8 mouse cellular contexts compared by ENCODE assay signal in genomic region chr11:78697753-78698171, GRCm38 (mm10). TPM values are rescaled to one million over a fixed set of nuclear protein-coding genes. Genes with fewer than 3 reads are reported as not detected.
DNase-seq lines count a peak whose midpoint lies in the region; ATAC-seq and TF ChIP-seq lines count a peak whose summit lies in the region.

No protein-coding gene starts in this region.

- H3ac ChIP-seq in myocyte (ENCODE audit: control insufficient read depth, insufficient read length) = peak overlapping the region; percentile 3

- peak; percentile 80 for ATAC-seq in heart, embryonic 11.5 days (replicated peaks; ENCODE audit: insufficient number of reproducible peaks, low FRiP score, low TSS enrichment)
- peak; percentile 94 for ATAC-seq in kidney, embryonic 16.5 days (ENCODE audit: low FRiP score, low TSS enrichment)

- H3K27me3 ChIP-seq in erythroblast, embryonic 14.5 days (ENCODE audit: control insufficient read depth) = peaks cover 11% of the 10 kb centered on the region
- no peaks in the 10 kb centered on the region for H3K27me3 ChIP-seq in heart, embryonic 11.5 days (ENCODE audit: control insufficient read depth, insufficient read depth, low read length)
- H3K27me3 ChIP-seq in kidney, embryonic 16.5 days (ENCODE audit: insufficient read depth, low read length) = no peaks in the 10 kb centered on the region
- no peaks in the 10 kb centered on the region for H3K27me3 ChIP-seq in liver, adult 2 months (ENCODE audit: control insufficient read depth, insufficient read depth, low read length)
- no peaks in the 10 kb centered on the region for H3K27me3 ChIP-seq in myocyte (ENCODE audit: control insufficient read depth, insufficient read depth, insufficient read length)
- no peaks in the 10 kb centered on the region for H3K27me3 ChIP-seq in splenic B cell, adult 2 months (ENCODE audit: control insufficient read depth, insufficient read depth, low read length, poor library complexity, severe bottlenecking)

- H3K36me3 ChIP-seq in erythroblast, embryonic 14.5 days (ENCODE audit: control insufficient read depth) = peaks cover 3% of the 10 kb centered on the region; the same call in 1 of the 2 replicates
- H3K36me3 ChIP-seq in heart, embryonic 11.5 days (ENCODE audit: control insufficient read depth, insufficient read depth, low read length) = no peaks in the 10 kb centered on the region
- no peaks in the 10 kb centered on the region for H3K36me3 ChIP-seq in kidney, embryonic 16.5 days (ENCODE audit: insufficient read depth, low read length)
- H3K36me3 ChIP-seq in liver, adult 2 months (ENCODE audit: control insufficient read depth, insufficient read depth, low read length) = no peaks in the 10 kb centered on the region
- no peaks in the 10 kb centered on the region for H3K36me3 ChIP-seq in myocyte (ENCODE audit: control insufficient read depth, insufficient read depth)
- H3K36me3 ChIP-seq in splenic B cell, adult 2 months (ENCODE audit: control insufficient read depth, insufficient read depth, low read length, poor library complexity, severe bottlenecking) = no peaks in the 10 kb centered on the region

- peak overlapping the region; percentile 57; the same call in 1 of the 2 replicates for H3K27ac ChIP-seq in heart, embryonic 11.5 days (ENCODE audit: low read depth, low read length)
- H3K27ac ChIP-seq in kidney, embryonic 16.5 days (ENCODE audit: low read length) = peak overlapping the region; percentile 82
- no peak overlapping the region for H3K27ac ChIP-seq in liver, adult 2 months (replicated peaks; ENCODE audit: insufficient read depth, low read depth, low read length)

- H3K9me3 ChIP-seq in erythroblast, embryonic 14.5 days (ENCODE audit: control insufficient read depth, low read length) = no peaks in the 10 kb centered on the region
- H3K9me3 ChIP-seq in heart, embryonic 11.5 days (replicated peaks; ENCODE audit: control insufficient read depth, low read length) = no peaks in the 10 kb centered on the region
- no peaks in the 10 kb centered on the region for H3K9me3 ChIP-seq in kidney, embryonic 16.5 days (ENCODE audit: low read length)

- peak overlapping the region; percentile 62 for H3K9ac ChIP-seq in heart, embryonic 11.5 days (ENCODE audit: low read depth, low read length)
- peak overlapping the region; percentile 63 for H3K9ac ChIP-seq in kidney, embryonic 16.5 days (replicated peaks; ENCODE audit: low read length)
- no peak overlapping the region for H3K9ac ChIP-seq in liver, adult 2 months (ENCODE audit: low read depth, low read length)

- H3K79me2 ChIP-seq in liver, adult 2 months (ENCODE audit: control insufficient read depth, insufficient read depth, low read length) = peaks cover 10% of the 10 kb centered on the region
- peaks cover 20% of the 10 kb centered on the region for H3K79me2 ChIP-seq in myocyte (ENCODE audit: control insufficient read depth, insufficient read depth)

- WGBS in heart, embryonic 11.5 days (ENCODE audit: insufficient replicate concordance) = under 1% methylated on average over 12 of the region's 12 CpGs
- 0% methylated on average over 12 of the region's 12 CpGs for WGBS in kidney, embryonic 16.5 days
- WGBS in liver, adult 2 months = under 1% methylated on average over 12 of the region's 12 CpGs

- peaks cover 23% of the 10 kb centered on the region for H3K4me1 ChIP-seq in erythroblast, embryonic 14.5 days (ENCODE audit: control insufficient read depth)
- H3K4me1 ChIP-seq in heart, embryonic 11.5 days (ENCODE audit: control insufficient read depth, insufficient read depth, low read length) = peaks cover 19% of the 10 kb centered on the region
- H3K4me1 ChIP-seq in kidney, embryonic 16.5 days (ENCODE audit: insufficient read depth, low read length) = peaks cover 28% of the 10 kb centered on the region
- H3K4me1 ChIP-seq in liver, adult 2 months (ENCODE audit: control insufficient read depth, insufficient read depth, low read length) = peaks cover 8% of the 10 kb centered on the region; the same call in 1 of the 2 replicates

- DNase-seq in B cell, adult 2 months = peak; percentile 95 to 97
- peak; percentile 98 for DNase-seq in brain, embryonic 14.5 days (ENCODE audit: low read depth)
- peak; percentile 97 for DNase-seq in liver, adult 2 months (ENCODE audit: extremely low read depth, low read depth, low spot score)
- DNase-seq in splenic B cell, adult 2 months (ENCODE audit: low read depth, low spot score) = peak; percentile 95

- peak overlapping the region; percentile 78 for H3K4me3 ChIP-seq in erythroblast, embryonic 14.5 days (replicated peaks)
- peak overlapping the region; percentile 86 for H3K4me3 ChIP-seq in heart, embryonic 11.5 days (ENCODE audit: low read depth, low read length)
- H3K4me3 ChIP-seq in kidney, embryonic 16.5 days (ENCODE audit: low read length) = peak overlapping the region; percentile 88
- H3K4me3 ChIP-seq in liver, adult 2 months (ENCODE audit: insufficient read depth, low read depth, low read length) = peak overlapping the region; percentile 49
- peak overlapping the region; percentile 58 for H3K4me3 ChIP-seq in myocyte

- no peak for TF ChIP-seq CTCF in brain, embryonic 14.5 days (IDR thresholded peaks at IDR 0.05; ENCODE audit: borderline replicate concordance, extremely low read depth, insufficient read depth, insufficient read length)
- TF ChIP-seq CTCF in liver, adult 2 months (IDR thresholded peaks at IDR 0.05; ENCODE audit: low read depth, low read length) = no peak

- TF ChIP-seq POLR2A in brain, embryonic 14.5 days (IDR thresholded peaks at IDR 0.05; ENCODE audit: borderline replicate concordance, extremely low read depth, insufficient read depth, insufficient read length, poor library complexity, severe bottlenecking) = no peak
- TF ChIP-seq POLR2A in liver, adult 2 months (IDR thresholded peaks at IDR 0.05; ENCODE audit: extremely low read depth, insufficient read depth, low read length) = no peak
- TF ChIP-seq POLR2A in myocyte (IDR thresholded peaks at IDR 0.05; ENCODE audit: insufficient read length, low read depth) = no peak

- peak overlapping the region; percentile 29 for H3K4me2 ChIP-seq in heart, embryonic 11.5 days
- H3K4me2 ChIP-seq in kidney, embryonic 16.5 days (replicated peaks; ENCODE audit: low read depth, low read length) = peak overlapping the region; percentile 47
- H3K4me2 ChIP-seq in myocyte (ENCODE audit: low read depth) = peak overlapping the region; percentile 49

TF ChIP-seq in myocyte, 11 proteins besides CTCF, POLR2A, EP300 and RAD21:
- TF ChIP-seq MYOD1 (IDR thresholded peaks at IDR 0.05; ENCODE audit: control insufficient read depth in 1 of 3, insufficient read length in 2 of 3, low read depth in 2 of 3) (no peak), POLR2AphosphoS2 (IDR thresholded peaks at IDR 0.05; ENCODE audit: insufficient read length, low read depth) (no peak), REST (IDR thresholded peaks at IDR 0.05; ENCODE audit: insufficient read depth, insufficient read length) (no peak)

RNA-seq across cellular contexts. Expression of gene Nlk, which starts 0.6 kb away (rescaled TPM):
- 41.0 and 50.6 TPM in 2 replicates for polyA plus RNA-seq in brain, embryonic 14.5 days (2012; rRNA removed)
- 0.15 and 0.17 TPM in 2 replicates for polyA plus RNA-seq in erythroblast, embryonic 14.5 days (2012)
- polyA plus RNA-seq in heart, embryonic 11.5 days (2014; fragmentation: Nextera tagmentation; extraction: Ambion mirVana) = 16.1 and 16.6 TPM in 2 replicates
- 14.3 and 16.3 TPM in 2 replicates for polyA plus RNA-seq in kidney, embryonic 16.5 days (2015; fragmentation: Nextera tagmentation; extraction: Ambion mirVana)
- total RNA-seq in liver, adult 2 months (2014; rRNA removed) = 7.0 and 7.5 TPM in 2 replicates
- 4.8 and 5.5 TPM in 2 replicates for polyA plus RNA-seq in liver, adult 2 months (2012; rRNA removed)
- polyA plus RNA-seq in myocyte (2012; fragmentation: generic; extraction: Trizol) = 5.0 TPM

RNA-seq across cellular contexts. Expression of gene Ccnq, which starts 53.8 kb away (rescaled TPM):
- 31.7 and 52.6 TPM in 2 replicates for polyA plus RNA-seq in brain, embryonic 14.5 days (2012; rRNA removed)
- 0.73 and 1.4 TPM in 2 replicates for polyA plus RNA-seq in erythroblast, embryonic 14.5 days (2012)
- 31.0 and 34.0 TPM in 2 replicates for polyA plus RNA-seq in heart, embryonic 11.5 days (2014; fragmentation: Nextera tagmentation; extraction: Ambion mirVana)
- polyA plus RNA-seq in kidney, embryonic 16.5 days (2015; fragmentation: Nextera tagmentation; extraction: Ambion mirVana) = 44.1 and 47.0 TPM in 2 replicates
- total RNA-seq in liver, adult 2 months (2014; rRNA removed) = 13.4 and 14.1 TPM in 2 replicates
- 23.4 and 27.9 TPM in 2 replicates for polyA plus RNA-seq in liver, adult 2 months (2012; rRNA removed)
- polyA plus RNA-seq in myocyte (2012; fragmentation: generic; extraction: Trizol) = 32.8 TPM

Comparison
In these comparisons a context has a peak if more than half of its experiments do, and no peak if none do; other contexts are left out.
1. RNA of gene Ccnq, which starts 53.8 kb away (polyA plus RNA-seq): 44.1 to 47.0 TPM in kidney, embryonic 16.5 days, 31.0 to 34.0 TPM in heart, embryonic 11.5 days, 32.8 TPM in myocyte (single experiment), 31.7 to 52.6 TPM in brain, embryonic 14.5 days and 23.4 to 27.9 TPM in liver, adult 2 months; 0.73 to 1.4 TPM in erythroblast, embryonic 14.5 days; every median in the first group is over 10 times any median in the second.
2. Peak in every context shown above with its lines, with median percentiles within 50 percentile points of each other: DNase-seq, H3K4me3 ChIP-seq and H3K4me2 ChIP-seq.